Mouse (Mus musculus) urinary bladder, postnatal 25 days (tissue): ENCODE measurements around the gene Aes.

Experiments
- DNase-seq: peaks from one replicate; pipeline ENCODE4 v3.0.0; 2022; ENCODE audit warnings: low spot score

Gene Aes

GRCm38 (mm10) chr10:81568381-81569191 lies 9.3 kb downstream of the Aes start:
- no peak for DNase-seq

- no peak for DNase-seq
These were observed 10.4 kb downstream of the Aes start for GRCm38 (mm10) chr10:81569507-81570237.

- no peak for DNase-seq
These were observed 11.0 kb downstream of the Aes start for GRCm38 (mm10) chr10:81570238-81570800.

GRCm38 (mm10) chr10:81570831-81571500 lies 11.7 kb downstream of the Aes start:
- peak; percentile 87 for DNase-seq

GRCm38 (mm10) chr10:81571501-81571876 lies 12.2 kb downstream of the Aes start:
- DNase-seq, result peak; percentile 96

GRCm38 (mm10) chr10:81572133-81572671 lies 12.9 kb downstream of the Aes start:
- DNase-seq, result no peak

- DNase-seq, result no peak
These were observed 13.7 kb downstream of the Aes start for GRCm38 (mm10) chr10:81572975-81573374.

- no peak for DNase-seq
These were observed 15.1 kb downstream of the Aes start, which contains the start of gene Tle2 for GRCm38 (mm10) chr10:81574081-81575056. Gene Tle2, plus strand, starts transcription at chr10:81574561.

- no peak for DNase-seq
These were observed 15.9 kb downstream of the Aes start for GRCm38 (mm10) chr10:81575208-81575631.

- DNase-seq, result no peak
These were observed 16.4 kb downstream of the Aes start for GRCm38 (mm10) chr10:81575695-81576094.

GRCm38 (mm10) chr10:81579967-81580366 lies 20.7 kb downstream of the Aes start:
- no peak for DNase-seq

- DNase-seq, result no peak
These were observed 21.3 kb downstream of the Aes start for GRCm38 (mm10) chr10:81580441-81581070.

- no peak for DNase-seq
These were observed 24.1 kb downstream of the Aes start for GRCm38 (mm10) chr10:81583347-81583746.

GRCm38 (mm10) chr10:81588739-81589138 lies 29.5 kb downstream of the Aes start:
- DNase-seq, result no peak

GRCm38 (mm10) chr10:81591846-81592245 lies 32.6 kb downstream of the Aes start:
- DNase-seq, result no peak

GRCm38 (mm10) chr10:81592631-81593030 lies 33.3 kb downstream of the Aes start:
- no peak for DNase-seq

GRCm38 (mm10) chr10:81593223-81593622 lies 33.9 kb downstream of the Aes start:
- no peak for DNase-seq

- DNase-seq, result no peak
These were observed 34.6 kb downstream of the Aes start for GRCm38 (mm10) chr10:81593935-81594334.

- no peak for DNase-seq
These were observed 36.3 kb downstream of the Aes start for GRCm38 (mm10) chr10:81595599-81595998.

- DNase-seq, result no peak
These were observed 37.3 kb downstream of the Aes start for GRCm38 (mm10) chr10:81596611-81597010.
